In the genomic region with DNA sequence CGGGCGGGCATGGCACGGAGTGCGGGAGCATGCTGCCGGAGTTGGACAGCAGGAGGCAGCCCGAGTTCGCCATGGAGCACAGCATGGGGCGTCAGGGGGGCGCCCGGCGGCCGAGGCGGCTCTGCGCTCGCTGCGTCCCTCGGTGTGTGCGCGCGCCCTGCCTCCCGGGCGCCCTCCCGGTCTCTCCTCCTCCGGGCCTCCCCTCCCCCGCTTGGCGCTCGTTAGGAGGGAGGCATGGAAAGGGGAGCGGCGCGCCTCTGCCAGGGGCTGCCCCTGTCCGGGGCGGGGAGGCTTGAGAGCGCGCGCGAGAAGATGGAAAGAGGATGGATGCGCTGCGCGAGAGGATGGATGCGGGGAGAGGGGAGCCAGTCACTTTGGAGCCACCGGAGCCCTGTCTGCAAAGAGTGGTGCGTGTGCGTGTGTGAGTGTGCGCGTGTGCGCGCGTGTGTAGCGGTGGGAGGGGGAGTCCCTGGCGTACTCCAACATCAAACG, we compare ENCODE assay signal across 7 mouse cellular contexts.
DNase-seq lines count a peak whose midpoint lies in the region; ATAC-seq and TF ChIP-seq lines count a peak whose summit lies in the region.

No protein-coding gene starts in this region.

- H3K36me3 ChIP-seq in forebrain, embryonic 14.5 days (ENCODE audit: control insufficient read depth, insufficient read depth, low read length): no peaks in the 10 kb centered on the region
- H3K36me3 ChIP-seq in limb, embryonic 11.5 days (ENCODE audit: control insufficient read depth, insufficient read depth, low read length): no peaks in the 10 kb centered on the region
- H3K36me3 ChIP-seq in stomach, postnatal 0 days (ENCODE audit: control insufficient read depth, insufficient read depth, low read length): no peaks in the 10 kb centered on the region

- no peak for TF ChIP-seq EP300 in stomach, postnatal 0 days (optimal IDR thresholded peaks at IDR 0.05)

- ATAC-seq in forebrain, embryonic 14.5 days: 0 out of 2 replicates have a peak, but pooled peaks have one; percentile 37
- no peak for ATAC-seq in limb, embryonic 11.5 days (ENCODE audit: insufficient number of reproducible peaks, low FRiP score, low TSS enrichment, low read depth)
- ATAC-seq in stomach, postnatal 0 days (ENCODE audit: low FRiP score, low TSS enrichment): no peak

- WGBS in forebrain, embryonic 14.5 days: under 1% methylated on average over 42 of the region's 51 CpGs
- under 1% methylated on average over 43 of the region's 51 CpGs for WGBS in limb, embryonic 11.5 days
- under 1% methylated on average over 38 of the region's 51 CpGs for WGBS in stomach, postnatal 0 days

- H3K27me3 ChIP-seq in forebrain, embryonic 14.5 days (replicated peaks; ENCODE audit: control insufficient read depth, insufficient read depth, low read length): peaks cover 54% of the 10 kb centered on the region
- H3K27me3 ChIP-seq in limb, embryonic 11.5 days (ENCODE audit: control insufficient read depth, insufficient read depth, low read length): peaks cover 67% of the 10 kb centered on the region
- peaks cover 23% of the 10 kb centered on the region for H3K27me3 ChIP-seq in stomach, postnatal 0 days (ENCODE audit: control insufficient read depth, insufficient read depth, low read length)

- DNase-seq in right cerebral cortex, postnatal 10 days (ENCODE audit: low spot score in 2 of 2): peak; percentile 67 to 72
- no peak for DNase-seq in right cerebral cortex, adult 18-20 months
- peak; percentile 48 for DNase-seq in forebrain, embryonic 14.5 days (ENCODE audit: low spot score)
- peak; percentile 27 for DNase-seq in limb, embryonic 11.5 days (ENCODE audit: low spot score)
- no peak for DNase-seq in stomach, postnatal 0 days (ENCODE audit: low spot score)
- DNase-seq in ovary, adult 18-20 months (ENCODE audit: low spot score): no peak
- no peak for DNase-seq in lung, postnatal 25 days (ENCODE audit: low spot score)

- peak overlapping the region; percentile 68 for H3K4me2 ChIP-seq in forebrain, embryonic 14.5 days (ENCODE audit: low read length)
- H3K4me2 ChIP-seq in limb, embryonic 11.5 days (ENCODE audit: low read depth, severe bottlenecking): peak overlapping the region; percentile 28; the same call in 1 of the 2 replicates
- H3K4me2 ChIP-seq in stomach, postnatal 0 days (replicated peaks; ENCODE audit: low read depth): no peak overlapping the region

- TF ChIP-seq CTCF in stomach, postnatal 0 days (IDR thresholded peaks at IDR 0.05; ENCODE audit: low read depth): no peak

- H3K4me1 ChIP-seq in forebrain, embryonic 14.5 days (ENCODE audit: control insufficient read depth, insufficient read depth, low read length): peaks cover 3% of the 10 kb centered on the region; the same call in 1 of the 2 replicates
- no peaks in the 10 kb centered on the region for H3K4me1 ChIP-seq in limb, embryonic 11.5 days (ENCODE audit: control insufficient read depth, insufficient read depth, low read length)
- H3K4me1 ChIP-seq in stomach, postnatal 0 days (replicated peaks; ENCODE audit: control insufficient read depth, insufficient read depth): no peaks in the 10 kb centered on the region

- no peak overlapping the region for H3K27ac ChIP-seq in forebrain, embryonic 14.5 days (ENCODE audit: low read depth, low read length)
- H3K27ac ChIP-seq in limb, embryonic 11.5 days (replicated peaks; ENCODE audit: low read depth, low read length): no peak overlapping the region
- no peak overlapping the region for H3K27ac ChIP-seq in stomach, postnatal 0 days (replicated peaks)

- H3K9ac ChIP-seq in forebrain, embryonic 14.5 days (ENCODE audit: low read length): peak overlapping the region; percentile 51
- no peak overlapping the region for H3K9ac ChIP-seq in limb, embryonic 11.5 days (ENCODE audit: low read length)
- H3K9ac ChIP-seq in stomach, postnatal 0 days (ENCODE audit: low read length): no peak overlapping the region

- peak overlapping the region; percentile 38 for H3K4me3 ChIP-seq in forebrain, embryonic 14.5 days (ENCODE audit: low read depth, low read length)
- peak overlapping the region; percentile 12; the same call in 1 of the 2 replicates for H3K4me3 ChIP-seq in limb, embryonic 11.5 days (ENCODE audit: low read depth, low read length)
- H3K4me3 ChIP-seq in stomach, postnatal 0 days (ENCODE audit: low read depth, low read length): peak overlapping the region; percentile 1; the same call in 1 of the 2 replicates

- H3K9me3 ChIP-seq in forebrain, embryonic 14.5 days (replicated peaks; ENCODE audit: control insufficient read depth, low read length): no peaks in the 10 kb centered on the region
- H3K9me3 ChIP-seq in limb, embryonic 11.5 days (ENCODE audit: control insufficient read depth, low read length): no peaks in the 10 kb centered on the region
- no peaks in the 10 kb centered on the region for H3K9me3 ChIP-seq in stomach, postnatal 0 days (ENCODE audit: control insufficient read depth, low read length)

Comparison
In these comparisons a context has a peak if more than half of its experiments do, and no peak if none do; other contexts are left out.
1. DNase-seq: peak in right cerebral cortex, postnatal 10 days (2 of 2), forebrain, embryonic 14.5 days (single experiment) and limb, embryonic 11.5 days (single experiment); none in right cerebral cortex, adult 18-20 months (single experiment), stomach, postnatal 0 days (single experiment), ovary, adult 18-20 months (single experiment) and lung, postnatal 25 days (single experiment).
2. Peak in every context shown above with its lines, with median percentiles within 50 percentile points of each other: H3K4me3 ChIP-seq.